Mouse (Mus musculus): ENCODE results near the gene Ssbp3. TPM values are rescaled to one million over a fixed set of nuclear protein-coding genes. Genes with fewer than 3 reads are reported as not detected.

Ssbp3 gene
- polyA plus RNA-seq, 1 experiment from 2014 or later: 108 TPM

- 21% methylated on average over 6 of the region's 6 CpGs for WGBS
- Histone ChIP-seq H3K27ac (peak overlapping the region; percentile 79), H3K4me1 (peaks cover 85% of the 10 kb centered on the region), H3K9me3 (replicated peaks) (no peaks in the 10 kb centered on the region), H3K4me3 (replicated peaks) (no peak overlapping the region), H3K36me3 (peaks cover 21% of the 10 kb centered on the region), H3K9ac (no peak overlapping the region), H3K4me2 (peak overlapping the region; percentile 28; the same call in 1 of the 2 replicates), H3K27me3 (no peaks in the 10 kb centered on the region)
- peak; percentile 67 for ATAC-seq (replicated peaks; ENCODE audit: low FRiP score)
Observed at GRCm38 (mm10) chr4:106939223-106939918, 28.9 kb downstream of the Ssbp3 start.

- Histone ChIP-seq H3K27me3 (no peaks in the 10 kb centered on the region), H3K4me1 (peaks cover 82% of the 10 kb centered on the region)
- WGBS: 40% methylated on average over 4 of the region's 4 CpGs
Observed at GRCm38 (mm10) chr4:106939919-106940227, 29.4 kb downstream of the Ssbp3 start.

GRCm38 (mm10) chr4:106940945-106941344 lies 30.4 kb downstream of the Ssbp3 start:
- no peak overlapping the region for H3K9ac ChIP-seq
- H3K4me3 ChIP-seq (replicated peaks): no peak overlapping the region
- no peak overlapping the region for H3K4me2 ChIP-seq
- 67% methylated on average over 6 of the region's 6 CpGs for WGBS
- H3K27ac ChIP-seq: 0 out of 2 replicates have a peak overlapping the region, but pooled peaks have one; percentile 27
- no peaks in the 10 kb centered on the region for H3K9me3 ChIP-seq (replicated peaks)
- peaks cover 75% of the 10 kb centered on the region for H3K4me1 ChIP-seq
- no peaks in the 10 kb centered on the region for H3K27me3 ChIP-seq
- peaks cover 8% of the 10 kb centered on the region for H3K36me3 ChIP-seq
- ATAC-seq (replicated peaks; ENCODE audit: low FRiP score): no peak

More at GRCm38 (mm10) chr4:106939919-106940227, 29.4 kb downstream of the Ssbp3 start:
- H3K9me3 ChIP-seq (replicated peaks): no peaks in the 10 kb centered on the region
- H3K36me3 ChIP-seq: peaks cover 16% of the 10 kb centered on the region
- no peak for ATAC-seq (replicated peaks; ENCODE audit: low FRiP score)
- peak overlapping the region; percentile 79 for H3K27ac ChIP-seq
- H3K4me3 ChIP-seq (replicated peaks): no peak overlapping the region
- H3K4me2 ChIP-seq: no peak overlapping the region
- no peak overlapping the region for H3K9ac ChIP-seq

GRCm38 (mm10) chr4:106941475-106941874 lies 31.0 kb downstream of the Ssbp3 start:
- peaks cover 70% of the 10 kb centered on the region for H3K4me1 ChIP-seq
- H3K9me3 ChIP-seq (replicated peaks): no peaks in the 10 kb centered on the region
- H3K27ac ChIP-seq: no peak overlapping the region
- no peaks in the 10 kb centered on the region for H3K27me3 ChIP-seq
- H3K4me3 ChIP-seq (replicated peaks): no peak overlapping the region
- no peak for ATAC-seq (replicated peaks; ENCODE audit: low FRiP score)
- H3K36me3 ChIP-seq: peaks cover 6% of the 10 kb centered on the region; the same call in 1 of the 2 replicates
- no peak overlapping the region for H3K4me2 ChIP-seq
- H3K9ac ChIP-seq: no peak overlapping the region

GRCm38 (mm10) chr4:106942491-106942890 lies 32.0 kb downstream of the Ssbp3 start:
- WGBS: 86% methylated on average over 4 of the region's 4 CpGs
- H3K9ac ChIP-seq: no peak overlapping the region
- H3K4me1 ChIP-seq: peaks cover 72% of the 10 kb centered on the region
- no peaks in the 10 kb centered on the region for H3K27me3 ChIP-seq
- H3K27ac ChIP-seq: no peak overlapping the region
- H3K9me3 ChIP-seq (replicated peaks): no peaks in the 10 kb centered on the region
- H3K36me3 ChIP-seq: peaks cover 6% of the 10 kb centered on the region; the same call in 1 of the 2 replicates
- no peak overlapping the region for H3K4me3 ChIP-seq (replicated peaks)
- H3K4me2 ChIP-seq: no peak overlapping the region
- no peak for ATAC-seq (replicated peaks; ENCODE audit: low FRiP score)

- ATAC-seq (replicated peaks; ENCODE audit: low FRiP score): no peak
- Histone ChIP-seq H3K4me3 (replicated peaks) (no peak overlapping the region), H3K27me3 (no peaks in the 10 kb centered on the region), H3K27ac (no peak overlapping the region), H3K9ac (no peak overlapping the region), H3K4me2 (no peak overlapping the region), H3K4me1 (peaks cover 68% of the 10 kb centered on the region), H3K9me3 (replicated peaks) (no peaks in the 10 kb centered on the region), H3K36me3 (peaks cover 6% of the 10 kb centered on the region; the same call in 1 of the 2 replicates)
- 84% methylated on average over 2 of the region's 2 CpGs for whole genome bisulfite sequencing
Observed at GRCm38 (mm10) chr4:106943627-106944026, 33.1 kb downstream of the Ssbp3 start.

GRCm38 (mm10) chr4:106944898-106945297 lies 34.4 kb downstream of the Ssbp3 start:
- peaks cover 68% of the 10 kb centered on the region for H3K4me1 ChIP-seq
- peaks cover 6% of the 10 kb centered on the region; the same call in 1 of the 2 replicates for H3K36me3 ChIP-seq
- H3K27me3 ChIP-seq: no peaks in the 10 kb centered on the region
- H3K4me3 ChIP-seq (replicated peaks): no peak overlapping the region
- H3K4me2 ChIP-seq: no peak overlapping the region
- no peak overlapping the region for H3K27ac ChIP-seq
- no peaks in the 10 kb centered on the region for H3K9me3 ChIP-seq (replicated peaks)
- 78% methylated on average over 3 of the region's 3 CpGs for WGBS
- ATAC-seq (replicated peaks; ENCODE audit: low FRiP score): no peak
- H3K9ac ChIP-seq: no peak overlapping the region

GRCm38 (mm10) chr4:106947741-106948140 lies 37.2 kb downstream of the Ssbp3 start:
- Histone ChIP-seq H3K9me3 (replicated peaks) (no peaks in the 10 kb centered on the region), H3K4me1 (peaks cover 64% of the 10 kb centered on the region), H3K4me2 (no peak overlapping the region), H3K27ac (no peak overlapping the region), H3K9ac (no peak overlapping the region), H3K4me3 (replicated peaks) (no peak overlapping the region), H3K27me3 (no peaks in the 10 kb centered on the region), H3K36me3 (peaks cover 7% of the 10 kb centered on the region; the same call in 1 of the 2 replicates)
- WGBS: 63% methylated on average over 3 of the region's 3 CpGs
- no peak for ATAC-seq (replicated peaks; ENCODE audit: low FRiP score)

GRCm38 (mm10) chr4:106948546-106948945 lies 38.0 kb downstream of the Ssbp3 start:
- H3K9me3 ChIP-seq (replicated peaks): no peaks in the 10 kb centered on the region
- peaks cover 62% of the 10 kb centered on the region for H3K4me1 ChIP-seq
- H3K4me3 ChIP-seq (replicated peaks): no peak overlapping the region
- H3K4me2 ChIP-seq: no peak overlapping the region
- H3K36me3 ChIP-seq: peaks cover 9% of the 10 kb centered on the region; the same call in 1 of the 2 replicates
- H3K27ac ChIP-seq: peak overlapping the region; percentile 2; the same call in 1 of the 2 replicates
- no peaks in the 10 kb centered on the region for H3K27me3 ChIP-seq
- WGBS: 51% methylated on average over 7 of the region's 7 CpGs
- no peak for ATAC-seq (replicated peaks; ENCODE audit: low FRiP score)
- H3K9ac ChIP-seq: no peak overlapping the region

GRCm38 (mm10) chr4:106949200-106949599 lies 38.7 kb downstream of the Ssbp3 start:
- WGBS: 54% methylated on average over 6 of the region's 6 CpGs
- peaks cover 63% of the 10 kb centered on the region for H3K4me1 ChIP-seq

GRCm38 (mm10) chr4:106950801-106951200 lies 40.3 kb downstream of the Ssbp3 start:
- 55% methylated on average over 4 of the region's 4 CpGs for WGBS
- Histone ChIP-seq H3K4me1 (peaks cover 72% of the 10 kb centered on the region), H3K27ac (no peak overlapping the region), H3K9ac (no peak overlapping the region), H3K36me3 (peaks cover 23% of the 10 kb centered on the region), H3K9me3 (replicated peaks) (no peaks in the 10 kb centered on the region), H3K27me3 (no peaks in the 10 kb centered on the region), H3K4me3 (replicated peaks) (no peak overlapping the region), H3K4me2 (no peak overlapping the region)
- no peak for ATAC-seq (replicated peaks; ENCODE audit: low FRiP score)

More at GRCm38 (mm10) chr4:106949200-106949599, 38.7 kb downstream of the Ssbp3 start:
- H3K27me3 ChIP-seq: no peaks in the 10 kb centered on the region
- H3K4me3 ChIP-seq (replicated peaks): no peak overlapping the region
- peak overlapping the region; percentile 28 for H3K27ac ChIP-seq
- no peak overlapping the region for H3K9ac ChIP-seq
- H3K4me2 ChIP-seq: no peak overlapping the region
- ATAC-seq (replicated peaks; ENCODE audit: low FRiP score): no peak
- no peaks in the 10 kb centered on the region for H3K9me3 ChIP-seq (replicated peaks)
- H3K36me3 ChIP-seq: peaks cover 15% of the 10 kb centered on the region

GRCm38 (mm10) chr4:106951455-106951854 lies 41.0 kb downstream of the Ssbp3 start:
- H3K9ac ChIP-seq: no peak overlapping the region
- H3K36me3 ChIP-seq: peaks cover 23% of the 10 kb centered on the region
- peaks cover 78% of the 10 kb centered on the region for H3K4me1 ChIP-seq
- no peak overlapping the region for H3K4me2 ChIP-seq
- H3K4me3 ChIP-seq (replicated peaks): no peak overlapping the region
- no peak for ATAC-seq (replicated peaks; ENCODE audit: low FRiP score)
- H3K27me3 ChIP-seq: no peaks in the 10 kb centered on the region
- no peak overlapping the region for H3K27ac ChIP-seq
- H3K9me3 ChIP-seq (replicated peaks): no peaks in the 10 kb centered on the region
- WGBS: 65% methylated on average over 4 of the region's 4 CpGs
